Mouse (Mus musculus) limb, embryonic 10.5 days (tissue): ENCODE results near the gene Dcaf15. TPM values are rescaled to one million over a fixed set of nuclear protein-coding genes. Genes with fewer than 3 reads are reported as not detected.

Experiments
- DNase-seq: peaks from one replicate; pipeline ENCODE4 v3.0.0-alpha.2; 2017; ENCODE audit warnings: low spot score
- H3K27ac ChIP-seq: fragments of 300-500 bp; sonication (generic); 2 replicates; pipeline ENCODE4 v1.5.1; 2016; ENCODE audit warnings: mild to moderate bottlenecking
- H3K27me3 ChIP-seq: fragments of 300-500 bp; sonication (generic); 2 replicates; pipeline ENCODE4 v1.6.1; 2016; ENCODE audit warnings: low read depth, mild to moderate bottlenecking; ENCODE audit not compliant: poor library complexity, severe bottlenecking
- H3K36me3 ChIP-seq: fragments of 300-500 bp; sonication (generic); 2 replicates; pipeline ENCODE4 v1.6.1; 2016; ENCODE audit warnings: mild to moderate bottlenecking, moderate library complexity
- H3K4me1 ChIP-seq: fragments of 300-500 bp; sonication (generic); 2 replicates; pipeline ENCODE4 v1.6.1; 2016
- H3K4me3 ChIP-seq: fragments of 300-500 bp; sonication (generic); 2 replicates; pipeline ENCODE4 v1.5.1; 2016; ENCODE audit warnings: mild to moderate bottlenecking, moderate library complexity
- H3K9me3 ChIP-seq: fragments of 300-500 bp; sonication (generic); replicated peaks from 2 replicates; pipeline ENCODE4 v1.6.1; 2016; ENCODE audit warnings: mild to moderate bottlenecking
- WGBS: fragments of 180-500 bp; shearing (Covaris S2); methylation state at CpG from one replicate; pipeline ENCODE4 v1.1.7; 2016; 5-methylcytosine and 5-hydroxymethylcytosine counted together
- polyA plus RNA-seq: library from polyadenylated mRNA; unstranded; fragments of >200 nt; fragmentation: Nextera tagmentation; extraction: Ambion mirVana; gene quantifications from 2 replicates; pipeline ENCODE4 v1.2.1, GENCODE M21; 2016

The Dcaf15 gene
- 20.2 and 20.8 TPM in 2 replicates for polyA plus RNA-seq

DNA sequence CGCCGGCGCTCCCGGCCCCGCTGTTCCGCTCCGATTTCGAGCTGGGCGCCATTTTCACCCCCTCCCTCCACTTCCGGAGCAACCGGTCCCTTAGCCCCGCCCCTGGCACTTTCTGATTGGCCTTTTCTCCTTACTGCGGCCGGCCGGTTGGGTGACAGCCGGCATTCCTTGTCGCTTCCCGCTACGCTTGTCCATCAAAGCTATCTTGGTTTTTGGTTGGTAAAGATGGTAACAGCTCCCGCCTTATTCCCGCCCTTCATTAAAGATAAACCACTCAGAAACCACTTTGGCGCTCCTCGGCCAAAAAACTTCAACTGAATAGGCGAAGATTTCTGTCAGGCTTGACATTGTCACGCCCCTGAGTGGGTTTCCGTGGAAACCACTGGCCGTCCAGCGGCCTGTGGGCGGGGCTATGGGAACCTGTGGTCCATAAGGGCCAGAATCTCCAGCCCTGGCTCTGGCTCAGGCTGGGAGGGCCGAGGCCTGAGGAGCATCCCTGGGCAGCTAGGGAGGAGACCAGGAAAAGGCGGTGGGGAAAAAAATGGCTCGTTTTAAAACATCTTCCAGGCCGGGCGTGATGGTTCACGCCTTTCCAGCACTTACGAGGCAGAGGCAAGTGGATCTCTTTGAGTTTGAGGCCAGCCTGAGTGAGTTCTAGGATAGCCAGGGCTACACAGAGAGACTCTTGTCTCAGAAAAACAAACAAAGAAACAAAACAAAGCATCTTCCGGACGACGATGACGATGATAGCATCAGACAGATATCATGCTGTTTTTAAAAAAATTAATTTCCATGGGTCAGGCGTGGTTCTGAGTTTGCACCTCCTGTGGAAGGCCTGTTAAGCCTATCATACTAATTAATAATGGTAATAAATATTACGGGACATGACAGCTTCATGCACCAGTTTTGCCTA lies at the start of gene Dcaf15:
Dcaf15 (minus strand) TSS at position 72 of the 913 bp plus-strand sequence.
- peaks cover 29% of the 10 kb centered on the region for H3K4me1 ChIP-seq
- WGBS = 8% methylated on average over 42 of the region's 42 CpGs
- H3K9me3 ChIP-seq = no peaks in the 10 kb centered on the region
- peaks cover 33% of the 10 kb centered on the region for H3K36me3 ChIP-seq
- H3K27me3 ChIP-seq = no peaks in the 10 kb centered on the region
- DNase-seq = peak; percentile 97
- peak within 1 kb of the TSS; percentile 79 for H3K4me3 ChIP-seq
- H3K27ac ChIP-seq = peak within 1 kb of the TSS; percentile 99

DNA sequence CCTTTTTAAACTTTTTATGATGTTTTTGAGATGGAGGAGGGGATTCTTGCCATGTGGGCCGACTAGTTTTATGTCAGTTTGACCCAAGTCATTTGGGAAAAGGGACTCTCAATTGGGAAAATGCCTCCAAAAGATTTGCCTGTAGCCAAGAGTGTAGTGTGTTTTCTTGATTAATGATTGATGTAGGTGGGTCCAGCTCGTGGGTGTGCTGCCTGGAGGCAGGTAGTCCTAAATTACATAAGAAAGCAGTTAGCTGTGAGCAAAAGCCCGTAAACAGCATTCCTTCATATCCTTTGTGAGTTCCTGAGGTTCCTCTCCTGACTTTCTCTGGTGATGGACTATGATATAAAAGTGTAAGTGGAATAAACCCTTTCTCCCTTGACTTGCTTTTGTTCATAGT lies 44.6 kb upstream of the Dcaf15 start:
- Histone ChIP-seq H3K27me3 (no peaks in the 10 kb centered on the region), H3K27ac (no peak overlapping the region), H3K36me3 (peaks cover 15% of the 10 kb centered on the region), H3K9me3 (no peaks in the 10 kb centered on the region), H3K4me1 (peaks cover 24% of the 10 kb centered on the region), H3K4me3 (no peak overlapping the region)
- 67% methylated on average over 3 of the region's 3 CpGs for WGBS
- DNase-seq = no peak

DNA sequence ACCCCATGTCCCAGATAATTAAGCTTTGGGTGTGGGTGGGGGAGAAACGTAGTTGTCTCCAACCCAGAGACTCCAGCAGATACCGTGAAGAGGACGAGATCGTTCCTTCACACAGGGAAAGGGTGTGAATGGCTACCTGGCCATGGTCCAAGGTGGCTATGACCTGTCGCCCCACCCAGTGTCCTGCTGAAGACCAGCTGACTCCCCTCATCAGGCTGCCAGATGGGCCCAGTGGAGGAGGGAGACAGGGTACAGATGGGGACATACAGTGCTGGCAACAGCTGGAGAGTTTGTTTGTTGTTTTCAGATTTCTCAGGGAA lies 43.9 kb upstream of the Dcaf15 start:
- peak overlapping the region; percentile 89 for H3K27ac ChIP-seq
- H3K36me3 ChIP-seq = peaks cover 21% of the 10 kb centered on the region
- H3K4me3 ChIP-seq = peak overlapping the region; percentile 72
- H3K27me3 ChIP-seq = no peaks in the 10 kb centered on the region
- WGBS = 96% methylated on average over 5 of the region's 5 CpGs
- H3K9me3 ChIP-seq = no peaks in the 10 kb centered on the region
- peaks cover 24% of the 10 kb centered on the region for H3K4me1 ChIP-seq
- no peak for DNase-seq

DNA sequence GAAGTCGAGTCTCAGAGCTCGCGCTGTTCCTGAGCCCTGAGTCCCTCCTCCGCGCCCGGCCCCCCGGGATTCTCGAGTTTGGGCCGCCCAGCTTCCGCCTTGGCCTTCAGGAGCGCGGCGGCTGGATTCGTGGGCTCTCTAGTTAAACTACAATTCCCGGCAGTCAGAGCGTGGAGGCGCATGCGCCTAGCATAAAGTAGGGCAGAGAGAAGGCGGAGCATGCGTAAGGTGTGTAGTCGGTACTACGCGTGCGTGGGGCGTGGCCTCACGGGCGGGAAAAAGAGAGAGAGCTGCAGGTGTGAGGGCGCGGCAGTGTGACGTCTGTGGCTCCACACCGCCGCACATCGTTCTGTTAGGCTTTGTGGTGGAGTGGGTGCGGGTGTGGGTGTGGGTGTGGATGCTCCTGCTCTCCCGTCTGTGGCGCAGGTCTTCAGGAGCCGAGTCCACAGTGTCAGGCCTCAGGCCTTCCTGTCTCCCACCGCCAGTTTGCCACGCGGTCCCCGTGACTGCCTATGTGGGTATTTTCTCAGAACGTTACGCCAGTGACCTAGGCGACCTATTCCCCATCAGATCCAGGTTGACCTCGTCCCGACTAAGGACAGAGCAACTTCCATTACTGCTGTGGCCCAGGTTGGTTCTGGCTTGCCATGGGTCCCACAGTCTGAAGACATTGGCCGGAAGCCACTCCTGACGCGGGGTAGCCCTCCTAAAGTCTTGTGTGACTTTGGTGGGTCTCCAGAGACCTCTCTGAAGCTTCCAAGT lies 43.4 kb upstream of the Dcaf15 start, which contains the start of the genes Cc2d1a and 4930432K21Rik:
Cc2d1a (minus strand) TSS at position 168 of the 762 bp plus-strand sequence.
4930432K21Rik (plus strand) TSS at position 257 of the 762 bp plus-strand sequence.
- Histone ChIP-seq H3K36me3 (peaks cover 26% of the 10 kb centered on the region), H3K27me3 (no peaks in the 10 kb centered on the region), H3K9me3 (no peaks in the 10 kb centered on the region), H3K4me1 (peaks cover 24% of the 10 kb centered on the region), H3K27ac (peak within 1 kb of the TSS; percentile 89), H3K4me3 (peak within 1 kb of the TSS; percentile 72)
- 17% methylated on average over 49 of the region's 49 CpGs for WGBS
- DNase-seq = peak; percentile 90

DNA sequence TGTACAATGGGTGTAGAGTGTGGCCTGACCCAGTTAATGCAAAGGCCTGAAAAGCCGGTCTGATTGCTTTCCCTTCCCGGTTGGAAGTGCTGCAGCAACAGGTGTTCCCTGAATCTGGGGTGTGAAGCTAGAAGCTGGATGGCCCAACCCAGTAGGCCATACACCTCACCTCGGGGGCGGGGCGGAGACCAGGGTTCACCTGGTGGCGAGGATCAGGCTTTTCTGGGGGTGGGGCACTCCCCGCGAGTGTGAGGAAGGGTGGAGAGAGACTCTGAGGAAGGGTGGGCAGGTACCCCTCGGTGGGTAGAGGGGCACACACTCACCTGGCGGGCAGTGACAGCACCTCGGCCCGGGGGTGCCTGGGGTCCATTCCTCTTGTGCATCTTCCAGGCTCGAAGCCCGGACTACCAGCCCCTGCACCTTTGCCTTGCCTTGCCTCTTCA lies 42.8 kb upstream of the Dcaf15 start:
- H3K9me3 ChIP-seq = no peaks in the 10 kb centered on the region
- H3K4me3 ChIP-seq = peak overlapping the region; percentile 72
- no peaks in the 10 kb centered on the region for H3K27me3 ChIP-seq
- DNase-seq = no peak
- H3K36me3 ChIP-seq = peaks cover 32% of the 10 kb centered on the region
- peak overlapping the region; percentile 89 for H3K27ac ChIP-seq
- peaks cover 24% of the 10 kb centered on the region for H3K4me1 ChIP-seq
- 6% methylated on average over 14 of the region's 14 CpGs for WGBS

DNA sequence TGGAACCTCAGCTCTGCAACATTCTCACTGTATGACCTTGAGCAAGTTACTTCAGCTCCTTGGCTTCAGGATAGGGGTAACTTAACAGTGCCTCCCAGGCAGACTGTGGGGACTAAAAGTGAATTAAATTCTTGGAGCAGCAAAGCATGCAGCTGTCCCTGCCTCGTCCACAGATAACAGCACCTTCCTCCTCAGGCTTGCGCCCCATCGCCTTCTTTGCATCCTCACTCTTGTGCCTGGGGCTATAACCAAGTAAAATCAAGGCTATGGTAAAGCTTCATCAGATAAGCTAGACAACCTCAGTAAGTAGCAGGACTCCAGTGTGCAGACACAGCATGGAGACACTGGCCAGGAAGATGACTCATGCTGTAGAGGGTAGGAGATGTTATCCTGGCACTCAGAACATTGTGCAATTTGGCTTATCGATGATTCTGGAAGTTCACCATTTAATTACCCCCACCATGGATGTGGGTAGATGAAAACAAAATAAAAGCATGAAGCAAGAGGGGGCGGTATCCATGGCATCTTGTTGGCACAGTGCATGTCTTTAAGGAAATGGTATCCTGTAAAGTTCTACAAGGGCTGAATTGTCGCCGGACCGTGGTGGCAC lies 40.2 kb upstream of the Dcaf15 start:
- peaks cover 57% of the 10 kb centered on the region for H3K36me3 ChIP-seq
- H3K27me3 ChIP-seq = no peaks in the 10 kb centered on the region
- WGBS = 94% methylated on average over 8 of the region's 8 CpGs

DNA sequence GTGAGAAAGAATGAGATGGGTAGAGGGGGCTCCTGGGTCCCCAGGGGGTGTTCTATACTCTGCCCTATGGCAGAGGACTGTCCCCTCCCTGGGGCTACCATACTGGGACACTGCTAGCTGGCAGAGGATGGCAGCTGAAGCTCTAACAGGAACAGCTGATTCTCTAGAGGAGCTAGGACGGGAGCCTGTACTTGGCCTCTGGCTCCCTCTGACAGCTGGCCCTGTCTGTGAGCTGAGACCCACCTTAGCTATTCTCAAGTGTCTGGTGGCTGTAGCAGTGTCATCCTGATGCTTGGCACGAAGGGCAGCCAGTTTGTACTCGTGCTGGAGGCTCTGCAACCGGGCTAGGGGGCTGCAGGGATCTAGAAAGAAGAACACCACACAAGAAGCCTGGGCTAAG lies 36.3 kb upstream of the Dcaf15 start:
- Histone ChIP-seq H3K36me3 (peaks cover 92% of the 10 kb centered on the region), H3K4me3 (no peak overlapping the region), H3K4me1 (no peaks in the 10 kb centered on the region), H3K27me3 (no peaks in the 10 kb centered on the region), H3K27ac (no peak overlapping the region), H3K9me3 (no peaks in the 10 kb centered on the region)
- DNase-seq = no peak
- WGBS = 91% methylated on average over 4 of the region's 4 CpGs

More for the DNA sequence above, 40.2 kb upstream of the Dcaf15 start:
- peaks cover 24% of the 10 kb centered on the region for H3K4me1 ChIP-seq
- no peak for DNase-seq
- H3K27ac ChIP-seq = no peak overlapping the region
- H3K9me3 ChIP-seq = no peaks in the 10 kb centered on the region
- H3K4me3 ChIP-seq = no peak overlapping the region

DNA sequence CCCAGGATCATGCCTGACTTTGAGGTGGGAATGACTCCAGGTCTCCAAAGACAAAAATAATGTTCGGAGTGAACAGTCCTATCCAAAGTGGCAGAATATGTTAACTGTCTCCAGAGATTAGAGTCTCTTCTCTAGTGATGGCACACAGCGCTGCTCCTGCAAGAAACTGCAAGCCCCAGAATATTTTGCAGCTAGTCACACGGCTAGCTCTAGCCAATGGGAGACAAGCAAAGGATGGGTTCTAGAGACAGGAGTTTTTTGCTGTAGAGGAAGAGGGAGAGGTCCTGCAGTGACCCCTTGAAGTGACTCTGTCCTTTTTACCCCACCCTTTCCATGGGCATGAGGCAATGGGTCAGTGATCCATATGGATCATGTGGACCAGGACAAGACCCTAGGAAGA lies 33.3 kb upstream of the Dcaf15 start:
- H3K27me3 ChIP-seq = no peaks in the 10 kb centered on the region
- peaks cover 99% of the 10 kb centered on the region for H3K36me3 ChIP-seq
- no peak overlapping the region for H3K4me3 ChIP-seq
- H3K4me1 ChIP-seq = no peaks in the 10 kb centered on the region
- DNase-seq = no peak
- H3K27ac ChIP-seq = no peak overlapping the region
- H3K9me3 ChIP-seq = no peaks in the 10 kb centered on the region
- WGBS = 92% methylated on average over 3 of the region's 3 CpGs

DNA sequence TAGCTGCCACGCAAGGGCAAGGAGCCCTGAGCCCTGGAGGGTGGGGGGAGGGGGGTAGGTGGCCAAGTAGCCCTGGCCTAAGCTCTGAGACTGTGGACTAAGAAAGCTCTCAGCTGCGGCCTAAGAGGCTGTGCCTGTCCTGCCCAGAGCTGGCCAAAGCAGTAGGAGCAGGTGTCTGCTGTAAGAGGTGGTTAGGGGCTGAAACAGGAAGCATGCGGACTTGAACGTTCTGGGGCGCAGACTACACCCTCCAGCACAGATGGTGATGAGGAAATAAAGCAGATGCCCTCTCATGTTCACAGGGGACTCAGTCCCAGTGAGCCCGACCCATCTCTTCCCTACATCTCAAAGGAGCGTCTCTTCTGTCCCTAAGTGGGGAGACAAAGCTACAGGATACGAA lies 27.7 kb upstream of the Dcaf15 start:
- peaks cover 10% of the 10 kb centered on the region; the same call in 1 of the 2 replicates for H3K27me3 ChIP-seq
- H3K4me1 ChIP-seq = peaks cover 16% of the 10 kb centered on the region
- H3K9me3 ChIP-seq = no peaks in the 10 kb centered on the region
- no peak for DNase-seq
- 89% methylated on average over 8 of the region's 8 CpGs for WGBS
- H3K27ac ChIP-seq = no peak overlapping the region
- 0 out of 2 replicates have a peak overlapping the region, but pooled peaks have one; percentile 6 for H3K4me3 ChIP-seq
- peaks cover 64% of the 10 kb centered on the region for H3K36me3 ChIP-seq

DNA sequence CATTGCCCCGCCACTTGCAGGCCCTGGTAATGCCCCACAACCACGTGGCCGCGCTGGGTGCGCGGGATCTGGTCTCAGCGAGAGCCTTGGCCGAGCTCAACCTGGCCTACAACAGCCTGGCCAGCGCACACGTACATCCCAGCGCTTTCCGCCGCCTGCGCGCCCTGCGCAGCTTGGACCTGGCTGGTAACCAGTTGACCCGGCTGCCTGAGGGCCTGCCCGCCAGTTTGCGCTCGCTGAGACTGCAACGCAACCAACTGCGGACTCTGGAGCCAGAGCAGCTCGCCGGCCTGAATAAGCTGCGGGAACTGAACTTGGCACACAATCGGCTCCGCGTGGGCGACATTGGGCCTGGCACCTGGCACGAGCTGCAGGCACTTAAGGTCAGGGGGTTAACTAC lies 26.2 kb upstream of the Dcaf15 start:
- H3K4me1 ChIP-seq = peaks cover 28% of the 10 kb centered on the region
- 42% methylated on average over 30 of the region's 30 CpGs for WGBS
- peak; percentile 43 for DNase-seq
- 0 out of 2 replicates have a peak overlapping the region, but pooled peaks have one; percentile 3 for H3K27ac ChIP-seq
- H3K4me3 ChIP-seq = no peak overlapping the region
- no peaks in the 10 kb centered on the region for H3K9me3 ChIP-seq
- H3K27me3 ChIP-seq = peaks cover 10% of the 10 kb centered on the region; the same call in 1 of the 2 replicates
- H3K36me3 ChIP-seq = peaks cover 50% of the 10 kb centered on the region

DNA sequence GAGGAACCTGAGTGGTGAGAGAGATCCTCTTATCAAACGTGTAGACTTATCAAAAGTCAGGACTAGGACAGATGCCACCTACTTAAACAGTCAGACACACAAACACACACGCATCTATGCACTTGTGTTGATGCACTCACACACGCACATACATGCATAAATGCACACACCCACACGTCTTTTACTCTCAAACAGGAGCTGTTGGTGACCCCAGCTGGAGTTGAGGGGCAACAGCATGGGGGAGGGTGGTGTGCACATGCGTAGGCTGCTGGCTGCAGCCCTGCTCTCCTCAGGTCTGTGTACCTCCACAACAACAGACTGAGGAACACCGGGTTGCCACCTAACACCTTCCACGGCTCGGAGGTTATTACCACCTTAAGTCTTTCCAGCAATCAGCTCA lies 23.7 kb upstream of the Dcaf15 start:
- Histone ChIP-seq H3K4me1 (peaks cover 34% of the 10 kb centered on the region), H3K9me3 (no peaks in the 10 kb centered on the region), H3K36me3 (peaks cover 24% of the 10 kb centered on the region), H3K27me3 (peaks cover 10% of the 10 kb centered on the region; the same call in 1 of the 2 replicates), H3K27ac (no peak overlapping the region), H3K4me3 (no peak overlapping the region)
- DNase-seq = no peak
- WGBS = 68% methylated on average over 8 of the region's 8 CpGs

DNA sequence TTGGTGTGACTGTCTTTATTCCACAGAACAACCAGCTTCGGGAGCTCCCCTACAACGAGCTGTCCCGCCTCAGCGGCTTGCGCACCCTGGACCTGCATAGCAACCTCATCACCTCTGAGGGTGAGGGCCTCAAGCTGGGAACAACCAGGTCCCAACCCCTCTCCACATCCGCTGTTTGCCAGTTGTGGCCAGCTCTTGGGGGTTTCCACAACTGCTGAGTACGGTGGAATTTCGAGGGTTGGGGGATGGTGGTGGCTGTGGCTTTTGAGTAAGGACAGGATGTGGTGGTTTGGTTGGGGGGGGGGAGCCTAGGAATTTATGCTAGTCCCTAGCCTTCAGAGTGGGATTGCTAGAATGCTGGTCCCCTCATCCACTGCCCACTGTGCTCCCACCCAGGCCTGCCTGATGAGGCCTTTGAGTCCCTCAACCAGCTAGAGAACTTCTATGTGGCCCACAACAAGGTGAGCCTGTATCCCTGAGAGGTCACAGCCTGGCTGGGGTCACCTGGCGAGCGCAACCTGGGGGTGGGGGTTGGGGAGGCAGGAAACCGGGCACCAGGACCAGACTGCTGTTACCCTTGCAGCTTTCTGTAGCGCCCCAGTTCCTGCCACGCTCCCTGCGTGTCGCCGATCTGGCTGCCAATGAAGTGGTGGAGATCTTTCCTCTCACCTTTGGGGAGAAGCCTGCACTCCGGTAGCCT lies 22.8 kb upstream of the Dcaf15 start:
- Histone ChIP-seq H3K4me1 (peaks cover 34% of the 10 kb centered on the region), H3K9me3 (no peaks in the 10 kb centered on the region), H3K4me3 (no peak overlapping the region), H3K36me3 (peaks cover 15% of the 10 kb centered on the region), H3K27ac (peak overlapping the region; percentile 66), H3K27me3 (peaks cover 10% of the 10 kb centered on the region; the same call in 1 of the 2 replicates)
- no peak for DNase-seq
- 62% methylated on average over 17 of the region's 17 CpGs for WGBS
